Mouse (Mus musculus) brain, adult 10 weeks (tissue): ENCODE results near the gene Lrriq3. TPM values are rescaled to one million over a fixed set of nuclear protein-coding genes. Genes with fewer than 3 reads are reported as not detected.

Experiments used
- polyA plus RNA-seq: library from polyadenylated mRNA; stranded (reverse); fragments of 350-450 nt; fragmentation: Illumina TruSeq; extraction: RNeasy Lipid Tissue Mini Kit (QIAGEN cat#74804); gene quantifications from one replicate; pipeline ENCODE4 v1.2.3, GENCODE M21; 2015; ENCODE audit warnings: low read depth, low replicate concordance

The Lrriq3 gene
- polyA plus RNA-seq, result 0.88 TPM

GRCm38 (mm10) chr3:155093116-155093956 lies at the start of gene Lrriq3, which contains the start of gene Fpgt:
Gene Lrriq3, plus strand, starts transcription at chr3:155093434.
Gene Fpgt, minus strand, starts transcription at chr3:155093403.

GRCm38 (mm10) chr3:155055231-155055916 lies 37.9 kb upstream of the Lrriq3 start, which contains the start of gene Tnni3k:
Gene Tnni3k, minus strand, starts transcription at chr3:155055407.

Other genes starting within 250 kb of the Lrriq3 start
- 0.48 TPM for gene Tnni3k, start 38.0 kb upstream of the Lrriq3 start, polyA plus RNA-seq
- 33.6 TPM for gene Fpgt, start within 50 bp of the Lrriq3 start, polyA plus RNA-seq